Mouse (Mus musculus) cerebellum, adult 2 months (tissue): Measurements from ENCODE around the gene Kremen1.

Experiments used
- CTCF ChIP-seq: fragments of 200-500 bp; IDR thresholded peaks from 2 replicates; pipeline ENCODE4 v1.5.1; 2011; ENCODE audit warnings: low read depth, mild to moderate bottlenecking, control low read depth, low read length, moderate library complexity, borderline replicate concordance; ENCODE audit not compliant: insufficient read depth
- POLR2A ChIP-seq: fragments of 200-500 bp; IDR thresholded peaks from 2 replicates; pipeline ENCODE4 v1.6.1; 2011; ENCODE audit warnings: low read length, control low read depth, borderline replicate concordance; ENCODE audit not compliant: insufficient read depth

GRCm38 (mm10) chr11:5192840-5193575 is 68.3 kb downstream of the Kremen1 start:
- TF ChIP-seq POLR2A (no peak), CTCF (no peak)
